Mouse (Mus musculus) megakaryocyte, embryonic 14.5 days (primary cell): ENCODE measurements around the gene Anapc16.

Experiments used
- FLI1 ChIP-seq: IDR thresholded peaks from 2 replicates; pipeline ENCODE4 v1.6.1; 2012; ENCODE audit warnings: low read length, inconsistent platforms, mixed read lengths
- GATA1 ChIP-seq: IDR thresholded peaks from 3 replicates; pipeline ENCODE4 v1.6.1; 2012; ENCODE audit warnings: mixed read lengths, low read length, inconsistent platforms, borderline replicate concordance

GRCm38 (mm10) chr10:60033064-60033463 is 30.1 kb upstream of the Anapc16 start:
- TF ChIP-seq GATA1: no peak
- no peak for TF ChIP-seq FLI1
